Mouse (Mus musculus) cerebellum, adult 2 months (tissue): ENCODE data around the gene Clec2g.
"Not testable (repeated sequence)": the region's sequence is repeated elsewhere in the genome, so short reads cannot be mapped to it uniquely, and the experiment has no call there.

Experiments used
- CTCF ChIP-seq: fragments of 200-500 bp; IDR thresholded peaks from 2 replicates; pipeline ENCODE4 v1.5.1; 2011; ENCODE audit warnings: low read depth, mild to moderate bottlenecking, control low read depth, low read length, moderate library complexity, borderline replicate concordance; ENCODE audit not compliant: insufficient read depth
- POLR2A ChIP-seq: fragments of 200-500 bp; IDR thresholded peaks from 2 replicates; pipeline ENCODE4 v1.6.1; 2011; ENCODE audit warnings: low read length, control low read depth, borderline replicate concordance; ENCODE audit not compliant: insufficient read depth

- not testable (repeated sequence) for TF ChIP-seq POLR2A, CTCF
Measured at GRCm38 (mm10) chr6:128887091-128887790, 46.9 kb upstream of the Clec2g start, which contains the start of gene Clec2i.
